In the genomic region with DNA sequence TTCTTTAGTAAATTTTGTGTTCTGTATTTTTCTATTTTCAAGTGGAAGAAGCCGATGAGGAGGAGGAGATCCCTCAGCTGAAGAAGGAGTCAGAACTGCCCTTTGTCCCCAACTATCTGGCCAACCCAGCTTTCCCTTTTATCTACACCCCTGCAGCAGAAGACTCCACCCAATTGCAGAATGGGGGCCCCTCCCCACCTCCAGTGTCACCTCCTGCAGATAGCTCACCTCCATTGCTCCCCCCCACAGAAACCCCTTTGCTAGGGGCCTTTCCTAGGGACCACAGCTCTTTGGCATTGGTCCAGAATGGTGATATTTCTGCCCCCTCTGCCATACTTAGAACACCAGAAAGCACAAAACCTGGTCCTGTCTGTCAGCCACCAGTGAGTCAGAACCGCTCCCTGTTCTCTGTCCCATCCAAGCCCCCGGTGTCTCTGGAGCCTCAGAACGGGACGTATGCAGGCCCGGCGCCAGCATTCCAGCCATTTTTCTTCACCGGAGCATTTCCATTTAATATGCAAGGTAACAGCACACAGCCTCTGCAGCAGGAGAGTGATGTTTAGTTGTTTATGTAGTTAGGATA, we compare ENCODE assay signal across 17 mouse cellular contexts. TPM values are rescaled to one million over a fixed set of nuclear protein-coding genes. Genes with fewer than 3 reads are reported as not detected.
DNase-seq lines count a peak whose midpoint lies in the region; ATAC-seq and TF ChIP-seq lines count a peak whose summit lies in the region.
"Had no signal": no experiment of that assay in that cellular context is flagged by ENCODE, and none has a peak within 500 bp of the region (broad histone marks: within the 10 kb centered on the region; RNA-seq: fewer than 3 reads in every experiment).

No protein-coding gene starts in this region.

- H3K9ac ChIP-seq in heart, embryonic 13.5 days = peak overlapping the region; percentile 8; the same call in 1 of the 2 replicates
- peak overlapping the region; percentile 57; the same call in 1 of the 2 replicates for H3K9ac ChIP-seq in liver, embryonic 14.5 days (replicated peaks)
- H3K9ac ChIP-seq in stomach, embryonic 14.5 days (replicated peaks; ENCODE audit: low read depth, low read length) = no peak overlapping the region
- H3K9ac ChIP-seq: limb, embryonic 13.5 days; neural tube, embryonic 15.5 days had no signal

- TF ChIP-seq EP300 in liver, embryonic 14.5 days (IDR thresholded peaks at IDR 0.05; ENCODE audit: low read depth) = peak; percentile 91

- no peaks in the 10 kb centered on the region for H3K27me3 ChIP-seq in heart, embryonic 13.5 days (replicated peaks)
- H3K27me3 ChIP-seq in liver, embryonic 14.5 days (ENCODE audit: control insufficient read depth, insufficient read depth, low read length) = no peaks in the 10 kb centered on the region
- no peaks in the 10 kb centered on the region for H3K27me3 ChIP-seq in stomach, embryonic 14.5 days (ENCODE audit: control insufficient read depth, insufficient read depth, low read length)
- H3K27me3 ChIP-seq: limb, embryonic 13.5 days; neural tube, embryonic 15.5 days had no signal

- TF ChIP-seq CTCF in liver, embryonic 14.5 days (IDR thresholded peaks at IDR 0.05; ENCODE audit: low read depth) = no peak

- intact Hi-C loops in heart, postnatal 36 days (cut with DNase I) = loop anchor here (5.0 kb wide), 1 partner anchor 208 kb away; no protein-coding TSS in a partner anchor

- H3K27ac ChIP-seq in heart, embryonic 13.5 days (replicated peaks) = no peak overlapping the region
- H3K27ac ChIP-seq in liver, embryonic 14.5 days = peak overlapping the region; percentile 59
- H3K27ac ChIP-seq in stomach, embryonic 14.5 days (ENCODE audit: low read length) = no peak overlapping the region
- H3K27ac ChIP-seq: limb, embryonic 13.5 days; macrophage; neural tube, embryonic 15.5 days had no signal

- no peak for ATAC-seq in heart, embryonic 13.5 days (ENCODE audit: extremely low read depth, insufficient number of reproducible peaks, low FRiP score, low TSS enrichment)
- ATAC-seq in liver, embryonic 14.5 days (ENCODE audit: insufficient read depth) = peak; percentile 98
- peak; percentile 53; the same call in 1 of the 2 replicates for ATAC-seq in stomach, embryonic 14.5 days (ENCODE audit: insufficient number of reproducible peaks, insufficient read depth, low FRiP score, low read depth)
- ATAC-seq: hindbrain, embryonic 16.5 days had no signal

- no peak overlapping the region for H3K4me3 ChIP-seq in heart, embryonic 13.5 days
- peak overlapping the region; percentile 2 to 19; a peak in 2 of 4 replicates for H3K4me3 ChIP-seq in liver, embryonic 14.5 days (ENCODE audit: insufficient read depth in 1 of 2, low read depth in 2 of 2, low read length in 2 of 2)
- no peak overlapping the region for H3K4me3 ChIP-seq in stomach, embryonic 14.5 days (ENCODE audit: low read depth, low read length)
- H3K4me3 ChIP-seq: limb, embryonic 13.5 days; neural tube, embryonic 15.5 days had no signal

- H3K4me1 ChIP-seq in heart, embryonic 13.5 days = peaks cover 41% of the 10 kb centered on the region
- H3K4me1 ChIP-seq in liver, embryonic 14.5 days (replicated peaks; ENCODE audit: control insufficient read depth in 2 of 2, insufficient read depth in 2 of 2, low read length in 1 of 2) = peaks cover 26 to 34% of the 10 kb centered on the region in 2 experiments
- peaks cover 11% of the 10 kb centered on the region for H3K4me1 ChIP-seq in stomach, embryonic 14.5 days (ENCODE audit: control insufficient read depth, insufficient read depth, low read length)

- no peaks in the 10 kb centered on the region for H3K9me3 ChIP-seq in heart, embryonic 13.5 days
- no peaks in the 10 kb centered on the region for H3K9me3 ChIP-seq in liver, embryonic 14.5 days (ENCODE audit: control insufficient read depth, low read length)
- no peaks in the 10 kb centered on the region for H3K9me3 ChIP-seq in stomach, embryonic 14.5 days (ENCODE audit: control insufficient read depth, low read depth, low read length)
- H3K9me3 ChIP-seq: limb, embryonic 13.5 days; neural tube, embryonic 15.5 days had no signal

- H3K4me2 ChIP-seq in heart, embryonic 13.5 days = peak overlapping the region; percentile 5; the same call in 1 of the 2 replicates
- peak overlapping the region; percentile 60 for H3K4me2 ChIP-seq in liver, embryonic 14.5 days (ENCODE audit: low read depth)
- no peak overlapping the region for H3K4me2 ChIP-seq in stomach, embryonic 14.5 days (replicated peaks; ENCODE audit: low read depth, low read length)
- H3K4me2 ChIP-seq: limb, embryonic 13.5 days; neural tube, embryonic 15.5 days had no signal

- H3K36me3 ChIP-seq in heart, embryonic 13.5 days = peaks cover 54% of the 10 kb centered on the region
- peaks cover 4% of the 10 kb centered on the region for H3K36me3 ChIP-seq in liver, embryonic 14.5 days (replicated peaks; ENCODE audit: control insufficient read depth, insufficient read depth, low read depth)
- H3K36me3 ChIP-seq in stomach, embryonic 14.5 days (ENCODE audit: control insufficient read depth, insufficient read depth, low read length) = peaks cover 34% of the 10 kb centered on the region

- 78% methylated on average over 8 of the region's 8 CpGs for WGBS in heart, embryonic 13.5 days
- 64% methylated on average over 8 of the region's 8 CpGs for WGBS in liver, embryonic 14.5 days (ENCODE audit: insufficient replicate concordance)
- WGBS in stomach, embryonic 14.5 days = 90% methylated on average over 8 of the region's 8 CpGs

- DNase-seq in heart, postnatal 36 days = no peak
- DNase-seq in c-Kit-positive CD71-positive TER-119-positive erythroid progenitor cells, embryonic 14.5 days (ENCODE audit: low spot score) = peak; percentile 78
- DNase-seq in liver, embryonic 14.5 days (ENCODE audit: low read depth in 3 of 3, low spot score in 3 of 3) = peak; percentile 73 to 78 (median 77)
- no peak for DNase-seq in left cerebral cortex, adult 8-10 months (ENCODE audit: low spot score in 2 of 2)
- DNase-seq in layer of hippocampus, postnatal 36 days = no peak
- DNase-seq: adrenal gland, postnatal 10 days; cerebellum, adult 9-10 months; layer of hippocampus, adult 9-11 months; thymus, postnatal 14 days had no signal

RNA-seq across cellular contexts. Expression of a gene that starts 6.7 kb away (rescaled TPM):
- 14.6 and 19.5 TPM in 2 replicates for polyA plus RNA-seq in heart, embryonic 13.5 days (2015; fragmentation: Nextera tagmentation; extraction: Ambion mirVana)
- 100 to 1,000 TPM; 263 to 301 TPM for total RNA-seq in heart, postnatal 36 days (2021)
- 11.7 and 12.6 TPM in 2 replicates for polyA plus RNA-seq in liver, embryonic 14.5 days (2012; rRNA removed)
- 5.1 and 5.5 TPM in 2 replicates for polyA plus RNA-seq in liver, embryonic 14.5 days (2014; fragmentation: Nextera tagmentation; extraction: Ambion mirVana)
- polyA plus RNA-seq in stomach, embryonic 14.5 days (2014; fragmentation: Nextera tagmentation; extraction: Ambion mirVana) = 17.4 and 19.2 TPM in 2 replicates
- 100 to 1,000 TPM; 136 to 147 (median 145) TPM for total RNA-seq in left cerebral cortex, adult 8-10 months (2022)
- 100 to 1,000 TPM; 127 to 131 TPM for total RNA-seq in layer of hippocampus, postnatal 36 days (2021)

RNA-seq across cellular contexts. Expression of a gene that starts 12.7 kb away (rescaled TPM):
- polyA plus RNA-seq in heart, embryonic 13.5 days (2015; fragmentation: Nextera tagmentation; extraction: Ambion mirVana) = 68.5 and 70.2 TPM in 2 replicates
- 10 to 100 TPM; 31.9 to 34.3 TPM for total RNA-seq in heart, postnatal 36 days (2021)
- 20.6 and 39.1 TPM in 2 replicates for polyA plus RNA-seq in liver, embryonic 14.5 days (2012; rRNA removed)
- 33.7 and 38.7 TPM in 2 replicates for polyA plus RNA-seq in liver, embryonic 14.5 days (2014; fragmentation: Nextera tagmentation; extraction: Ambion mirVana)
- 116 and 124 TPM in 2 replicates for polyA plus RNA-seq in stomach, embryonic 14.5 days (2014; fragmentation: Nextera tagmentation; extraction: Ambion mirVana)
- 100 to 1,000 TPM in 2 of 4 experiments, 10 to 100 TPM in 2; 83.7 to 111 (median 97.4) TPM for total RNA-seq in left cerebral cortex, adult 8-10 months (2022)
- 100 to 1,000 TPM; 120 to 123 TPM for total RNA-seq in layer of hippocampus, postnatal 36 days (2021)

RNA-seq across cellular contexts. Expression of a gene that starts 52.8 kb away (rescaled TPM):
- 0.20 TPM in 1 of 2 replicates, not detected in the other for polyA plus RNA-seq in heart, embryonic 13.5 days (2015; fragmentation: Nextera tagmentation; extraction: Ambion mirVana)
- total RNA-seq in heart, postnatal 36 days (2021) = under 1 TPM in 1 of 2 experiments, not detected in 1; 0.42 TPM
- polyA plus RNA-seq in liver, embryonic 14.5 days (2012; rRNA removed) = not detected in 2 replicates
- polyA plus RNA-seq in liver, embryonic 14.5 days (2014; fragmentation: Nextera tagmentation; extraction: Ambion mirVana) = 0.32 TPM in 1 of 2 replicates, not detected in the other
- 0.56 TPM in 1 of 2 replicates, not detected in the other for polyA plus RNA-seq in stomach, embryonic 14.5 days (2014; fragmentation: Nextera tagmentation; extraction: Ambion mirVana)
- total RNA-seq in left cerebral cortex, adult 8-10 months (2022) = not detected
- not detected for total RNA-seq in layer of hippocampus, postnatal 36 days (2021)
- total RNA-seq: adrenal gland, postnatal 10 days; midbrain, postnatal 0 days had no signal
- polyA plus RNA-seq: frontal cortex, adult 2 months; hindbrain, embryonic 16.5 days; macrophage; midbrain, postnatal 0 days; neural tube, embryonic 15.5 days had no signal

RNA-seq across cellular contexts. Expression of a gene that starts 58.3 kb away (rescaled TPM):
- polyA plus RNA-seq in heart, embryonic 13.5 days (2015; fragmentation: Nextera tagmentation; extraction: Ambion mirVana) = 0.96 and 1.6 TPM in 2 replicates
- 1 to 10 TPM; 1.7 to 3.9 TPM for total RNA-seq in heart, postnatal 36 days (2021)
- 3.5 and 4.9 TPM in 2 replicates for polyA plus RNA-seq in liver, embryonic 14.5 days (2012; rRNA removed)
- 4.7 and 6.5 TPM in 2 replicates for polyA plus RNA-seq in liver, embryonic 14.5 days (2014; fragmentation: Nextera tagmentation; extraction: Ambion mirVana)
- 4.5 and 5.8 TPM in 2 replicates for polyA plus RNA-seq in stomach, embryonic 14.5 days (2014; fragmentation: Nextera tagmentation; extraction: Ambion mirVana)
- total RNA-seq in left cerebral cortex, adult 8-10 months (2022) = 1 to 10 TPM; 2.4 to 8.0 (median 3.4) TPM
- total RNA-seq in layer of hippocampus, postnatal 36 days (2021) = 1 to 10 TPM; 2.2 to 2.9 TPM

Comparison
In these comparisons a context has a peak if more than half of its experiments do, and no peak if none do; other contexts are left out.
1. H3K4me3 ChIP-seq: peak in liver, embryonic 14.5 days (2 of 2); none in heart, embryonic 13.5 days (single experiment) and stomach, embryonic 14.5 days (single experiment).
2. DNase-seq: peak in c-Kit-positive CD71-positive TER-119-positive erythroid progenitor cells, embryonic 14.5 days (single experiment) and liver, embryonic 14.5 days (3 of 3); none in heart, postnatal 36 days (0 of 2), left cerebral cortex, adult 8-10 months (0 of 2) and layer of hippocampus, postnatal 36 days (0 of 2).